Comparison of ENCODE assay signal across 26 mouse cellular contexts in genomic region chr13:111344981-111345380, GRCm38 (mm10).
"Had no signal": no experiment of that assay in that cellular context is flagged by ENCODE, and none has a peak within 500 bp of the region (broad histone marks: within the 10 kb centered on the region; RNA-seq: fewer than 3 reads in every experiment).

No protein-coding gene starts in this region.

- H3K36me3 ChIP-seq: heart, embryonic 10.5 days; heart, embryonic 13.5 days; heart, embryonic 15.5 days; hindbrain, embryonic 13.5 days; hindbrain, embryonic 15.5 days; kidney, embryonic 15.5 days; limb, embryonic 13.5 days; limb, embryonic 15.5 days; liver, embryonic 12.5 days had no signal

- ATAC-seq: hindbrain, postnatal 0 days had no signal

- H3K4me1 ChIP-seq: hindbrain, embryonic 15.5 days; kidney, embryonic 15.5 days; limb, embryonic 13.5 days; limb, embryonic 15.5 days had no signal

- H3K9ac ChIP-seq: heart, embryonic 13.5 days; heart, embryonic 15.5 days; hindbrain, embryonic 13.5 days; hindbrain, embryonic 15.5 days; kidney, embryonic 15.5 days; limb, embryonic 13.5 days; limb, embryonic 15.5 days; liver, embryonic 12.5 days; liver, embryonic 14.5 days had no signal

- H3K4me3 ChIP-seq: gastrocnemius, adult 2 months; heart, embryonic 10.5 days; heart, embryonic 13.5 days; heart, embryonic 15.5 days; hindbrain, embryonic 13.5 days; hindbrain, embryonic 15.5 days; kidney, embryonic 15.5 days; limb, embryonic 13.5 days; limb, embryonic 15.5 days; liver, embryonic 12.5 days had no signal

- H3K27ac ChIP-seq: gastrocnemius, adult 2 months; heart, embryonic 10.5 days; heart, embryonic 13.5 days; heart, embryonic 15.5 days; hindbrain, embryonic 13.5 days; hindbrain, embryonic 15.5 days; hindbrain, postnatal 0 days; kidney, embryonic 15.5 days; kidney, postnatal 0 days; limb, embryonic 13.5 days; limb, embryonic 15.5 days; liver, embryonic 12.5 days; liver, embryonic 14.5 days had no signal

- DNase-seq: gastrocnemius, adult 2 months; gastrocnemius, postnatal 10 days; gastrocnemius, postnatal 36 days; heart, adult 18-20 months; heart, postnatal 14 days; heart, postnatal 36 days; kidney, adult 11 months; kidney, adult 2 months; kidney, adult 9 months; kidney, postnatal 14 days; kidney, postnatal 36 days; layer of hippocampus, adult 9-11 months; layer of hippocampus, postnatal 36 days; left cerebral cortex, postnatal 4 days had no signal

- H3K27me3 ChIP-seq: heart, embryonic 13.5 days; heart, embryonic 15.5 days; hindbrain, embryonic 13.5 days; hindbrain, embryonic 15.5 days; kidney, embryonic 15.5 days; limb, embryonic 13.5 days; limb, embryonic 15.5 days; liver, embryonic 12.5 days had no signal

- H3K9me3 ChIP-seq: heart, embryonic 10.5 days; heart, embryonic 13.5 days; heart, embryonic 15.5 days; hindbrain, embryonic 13.5 days; hindbrain, embryonic 15.5 days; kidney, embryonic 15.5 days; limb, embryonic 13.5 days; limb, embryonic 15.5 days; liver, embryonic 12.5 days had no signal

- H3K4me2 ChIP-seq: heart, embryonic 13.5 days; heart, embryonic 15.5 days; hindbrain, embryonic 13.5 days; hindbrain, embryonic 15.5 days; kidney, embryonic 15.5 days; limb, embryonic 13.5 days; limb, embryonic 15.5 days; liver, embryonic 12.5 days had no signal
